Mouse (Mus musculus): Measurements from ENCODE around the gene Cnfn. TPM values are rescaled to one million over a fixed set of nuclear protein-coding genes. Genes with fewer than 3 reads are reported as not detected.

The Cnfn gene
- polyA plus RNA-seq, 1 experiment from 2014 or later = not detected

- 0 out of 2 replicates have a peak, but pooled peaks cover 3% of the 10 kb centered on the region for H3K4me1 ChIP-seq (ENCODE audit: control insufficient read depth, insufficient read depth, low read length)
- WGBS (ENCODE audit: insufficient replicate concordance) = 1% methylated on average over 33 of the region's 33 CpGs
- no peak overlapping the region for H3K27ac ChIP-seq (ENCODE audit: low read depth, low read length)
- peak overlapping the region; percentile 18; the same call in 1 of the 2 replicates for H3K4me3 ChIP-seq (ENCODE audit: low read depth, low read length)
- H3K9me3 ChIP-seq (replicated peaks; ENCODE audit: control insufficient read depth, low read length) = no peaks in the 10 kb centered on the region
- H3K27me3 ChIP-seq (ENCODE audit: control insufficient read depth, insufficient read depth, low read length) = peaks cover 57% of the 10 kb centered on the region
- H3K9ac ChIP-seq (ENCODE audit: low read depth, low read length) = no peak overlapping the region
- no peak for ATAC-seq (replicated peaks; ENCODE audit: insufficient number of reproducible peaks, low FRiP score, low TSS enrichment)
- H3K4me2 ChIP-seq = no peak overlapping the region; the same call in 1 of the 2 replicates
- peaks cover 7% of the 10 kb centered on the region for H3K36me3 ChIP-seq (ENCODE audit: control insufficient read depth, insufficient read depth, low read length)
Measured at GRCm38 (mm10) chr7:25367632-25368293, 1.8 kb downstream of the Cnfn start.

GRCm38 (mm10) chr7:25365937-25366625 is 3.4 kb downstream of the Cnfn start:
- H3K4me2 ChIP-seq = no peak overlapping the region
- WGBS (ENCODE audit: insufficient replicate concordance) = 50% methylated on average over 13 of the region's 13 CpGs
- H3K4me1 ChIP-seq (ENCODE audit: control insufficient read depth, insufficient read depth, low read length) = 0 out of 2 replicates have a peak, but pooled peaks cover 3% of the 10 kb centered on the region
- H3K9ac ChIP-seq (ENCODE audit: low read depth, low read length) = no peak overlapping the region
- H3K27ac ChIP-seq (ENCODE audit: low read depth, low read length) = no peak overlapping the region
- no peak for ATAC-seq (replicated peaks; ENCODE audit: insufficient number of reproducible peaks, low FRiP score, low TSS enrichment)
- no peak overlapping the region for H3K4me3 ChIP-seq (ENCODE audit: low read depth, low read length)
- peaks cover 14% of the 10 kb centered on the region for H3K36me3 ChIP-seq (ENCODE audit: control insufficient read depth, insufficient read depth, low read length)
- H3K9me3 ChIP-seq (replicated peaks; ENCODE audit: control insufficient read depth, low read length) = no peaks in the 10 kb centered on the region
- peaks cover 57% of the 10 kb centered on the region for H3K27me3 ChIP-seq (ENCODE audit: control insufficient read depth, insufficient read depth, low read length)

GRCm38 (mm10) chr7:25363632-25364031 is 5.9 kb downstream of the Cnfn start:
- Histone ChIP-seq H3K4me2 (no peak overlapping the region), H3K4me3 (ENCODE audit: low read depth, low read length) (no peak overlapping the region), H3K4me1 (ENCODE audit: control insufficient read depth, insufficient read depth, low read length) (peaks cover 9% of the 10 kb centered on the region; the same call in 1 of the 2 replicates), H3K27me3 (ENCODE audit: control insufficient read depth, insufficient read depth, low read length) (peaks cover 37% of the 10 kb centered on the region), H3K9ac (ENCODE audit: low read depth, low read length) (no peak overlapping the region), H3K36me3 (ENCODE audit: control insufficient read depth, insufficient read depth, low read length) (peaks cover 15% of the 10 kb centered on the region), H3K9me3 (replicated peaks; ENCODE audit: control insufficient read depth, low read length) (no peaks in the 10 kb centered on the region), H3K27ac (ENCODE audit: low read depth, low read length) (no peak overlapping the region)
- ATAC-seq (replicated peaks; ENCODE audit: insufficient number of reproducible peaks, low FRiP score, low TSS enrichment) = no peak
- WGBS (ENCODE audit: insufficient replicate concordance) = 89% methylated on average over 17 of the region's 17 CpGs

GRCm38 (mm10) chr7:25363151-25363550 is 6.4 kb downstream of the Cnfn start:
- Histone ChIP-seq H3K4me1 (ENCODE audit: control insufficient read depth, insufficient read depth, low read length) (peaks cover 11% of the 10 kb centered on the region; the same call in 1 of the 2 replicates), H3K36me3 (ENCODE audit: control insufficient read depth, insufficient read depth, low read length) (peaks cover 15% of the 10 kb centered on the region), H3K9ac (ENCODE audit: low read depth, low read length) (no peak overlapping the region), H3K27ac (ENCODE audit: low read depth, low read length) (no peak overlapping the region), H3K9me3 (replicated peaks; ENCODE audit: control insufficient read depth, low read length) (no peaks in the 10 kb centered on the region), H3K4me2 (no peak overlapping the region), H3K27me3 (ENCODE audit: control insufficient read depth, insufficient read depth, low read length) (peaks cover 33% of the 10 kb centered on the region), H3K4me3 (ENCODE audit: low read depth, low read length) (no peak overlapping the region)
- WGBS (ENCODE audit: insufficient replicate concordance) = 85% methylated on average over 19 of the region's 19 CpGs
- ATAC-seq (replicated peaks; ENCODE audit: insufficient number of reproducible peaks, low FRiP score, low TSS enrichment) = no peak; the same call in 1 of the 2 replicates

- Histone ChIP-seq H3K4me3 (ENCODE audit: low read depth, low read length) (no peak overlapping the region), H3K27me3 (ENCODE audit: control insufficient read depth, insufficient read depth, low read length) (no peaks in the 10 kb centered on the region; the same call in 1 of the 2 replicates), H3K9ac (ENCODE audit: low read depth, low read length) (no peak overlapping the region), H3K36me3 (ENCODE audit: control insufficient read depth, insufficient read depth, low read length) (peaks cover 11% of the 10 kb centered on the region), H3K4me1 (ENCODE audit: control insufficient read depth, insufficient read depth, low read length) (peaks cover 8% of the 10 kb centered on the region; the same call in 1 of the 2 replicates), H3K27ac (ENCODE audit: low read depth, low read length) (no peak overlapping the region), H3K4me2 (no peak overlapping the region), H3K9me3 (replicated peaks; ENCODE audit: control insufficient read depth, low read length) (no peaks in the 10 kb centered on the region)
- 73% methylated on average over 19 of the region's 19 CpGs for WGBS (ENCODE audit: insufficient replicate concordance)
- peak; percentile 28; the same call in 1 of the 2 replicates for ATAC-seq (replicated peaks; ENCODE audit: insufficient number of reproducible peaks, low FRiP score, low TSS enrichment)
Measured at GRCm38 (mm10) chr7:25358721-25359206, 10.8 kb downstream of the Cnfn start.

GRCm38 (mm10) chr7:25348861-25349260 is 20.7 kb downstream of the Cnfn start:
- peaks cover 17% of the 10 kb centered on the region for H3K36me3 ChIP-seq (ENCODE audit: control insufficient read depth, insufficient read depth, low read length)
- ATAC-seq (replicated peaks; ENCODE audit: insufficient number of reproducible peaks, low FRiP score, low TSS enrichment) = no peak

GRCm38 (mm10) chr7:25341000-25341784 is 28.3 kb downstream of the Cnfn start:
- no peak overlapping the region for H3K4me3 ChIP-seq (ENCODE audit: low read depth, low read length)
- no peaks in the 10 kb centered on the region for H3K9me3 ChIP-seq (replicated peaks; ENCODE audit: control insufficient read depth, low read length)
- H3K27ac ChIP-seq (ENCODE audit: low read depth, low read length) = no peak overlapping the region
- H3K4me1 ChIP-seq (ENCODE audit: control insufficient read depth, insufficient read depth, low read length) = no peaks in the 10 kb centered on the region
- H3K27me3 ChIP-seq (ENCODE audit: control insufficient read depth, insufficient read depth, low read length) = no peaks in the 10 kb centered on the region
- WGBS (ENCODE audit: insufficient replicate concordance) = 84% methylated on average over 20 of the region's 20 CpGs
- H3K4me2 ChIP-seq = no peak overlapping the region
- ATAC-seq (replicated peaks; ENCODE audit: insufficient number of reproducible peaks, low FRiP score, low TSS enrichment) = no peak
- H3K9ac ChIP-seq (ENCODE audit: low read depth, low read length) = no peak overlapping the region
- no peaks in the 10 kb centered on the region; the same call in 1 of the 2 replicates for H3K36me3 ChIP-seq (ENCODE audit: control insufficient read depth, insufficient read depth, low read length)

More at GRCm38 (mm10) chr7:25348861-25349260, 20.7 kb downstream of the Cnfn start:
- no peak overlapping the region for H3K9ac ChIP-seq (ENCODE audit: low read depth, low read length)
- H3K9me3 ChIP-seq (replicated peaks; ENCODE audit: control insufficient read depth, low read length) = peaks cover 4% of the 10 kb centered on the region; the same call in 1 of the 2 replicates
- WGBS (ENCODE audit: insufficient replicate concordance) = 76% methylated on average over 8 of the region's 8 CpGs
- H3K27me3 ChIP-seq (ENCODE audit: control insufficient read depth, insufficient read depth, low read length) = no peaks in the 10 kb centered on the region
- H3K4me1 ChIP-seq (ENCODE audit: control insufficient read depth, insufficient read depth, low read length) = no peaks in the 10 kb centered on the region
- no peak overlapping the region for H3K4me2 ChIP-seq
- no peak overlapping the region for H3K4me3 ChIP-seq (ENCODE audit: low read depth, low read length)
- H3K27ac ChIP-seq (ENCODE audit: low read depth, low read length) = no peak overlapping the region

GRCm38 (mm10) chr7:25339329-25339728 is 30.2 kb downstream of the Cnfn start:
- Histone ChIP-seq H3K4me1 (ENCODE audit: control insufficient read depth, insufficient read depth, low read length) (no peaks in the 10 kb centered on the region), H3K4me3 (ENCODE audit: low read depth, low read length) (no peak overlapping the region), H3K9me3 (replicated peaks; ENCODE audit: control insufficient read depth, low read length) (no peaks in the 10 kb centered on the region), H3K9ac (ENCODE audit: low read depth, low read length) (no peak overlapping the region), H3K27ac (ENCODE audit: low read depth, low read length) (no peak overlapping the region), H3K36me3 (ENCODE audit: control insufficient read depth, insufficient read depth, low read length) (no peaks in the 10 kb centered on the region; the same call in 1 of the 2 replicates), H3K27me3 (ENCODE audit: control insufficient read depth, insufficient read depth, low read length) (no peaks in the 10 kb centered on the region), H3K4me2 (no peak overlapping the region)
- ATAC-seq (replicated peaks; ENCODE audit: insufficient number of reproducible peaks, low FRiP score, low TSS enrichment) = no peak
- 78% methylated on average over 9 of the region's 9 CpGs for WGBS (ENCODE audit: insufficient replicate concordance)
